Mouse (Mus musculus) myocyte (in vitro differentiated cells): Measurements from ENCODE around the gene Scfd2. TPM values are rescaled to one million over a fixed set of nuclear protein-coding genes. Genes with fewer than 3 reads are reported as not detected.

Experiments
- H3K27me3 ChIP-seq: one replicate; pipeline ENCODE4 v1.6.1; 2011; ENCODE audit not compliant: control insufficient read depth, insufficient read depth, insufficient read length
- H3K36me3 ChIP-seq: one replicate; pipeline ENCODE4 v1.6.1; 2011; ENCODE audit not compliant: control insufficient read depth, insufficient read depth
- H3K4me2 ChIP-seq: one replicate; pipeline ENCODE4 v1.6.1; 2011; ENCODE audit warnings: low read depth, control low read depth
- H3K4me3 ChIP-seq: one replicate; pipeline ENCODE4 v1.5.1; 2011; ENCODE audit warnings: mild to moderate bottlenecking, control low read depth, moderate library complexity
- H3K79me2 ChIP-seq: one replicate; pipeline ENCODE4 v1.6.1; 2011; ENCODE audit not compliant: control insufficient read depth, insufficient read depth
- H3ac ChIP-seq: one replicate; pipeline ENCODE4 v1.6.1; 2011; ENCODE audit not compliant: control insufficient read depth, insufficient read length
- CEBPB ChIP-seq: IDR thresholded peaks from 2 replicates; pipeline ENCODE4 v1.6.1; 2011; ENCODE audit warnings: mild to moderate bottlenecking, moderate library complexity; ENCODE audit not compliant: poor library complexity, insufficient read depth, severe bottlenecking
- E2F4 ChIP-seq: IDR thresholded peaks from one replicate; pipeline ENCODE4 v1.6.1; 2011; ENCODE audit warnings: mild to moderate bottlenecking, control low read depth, moderate library complexity; ENCODE audit not compliant: insufficient read depth
- MAX ChIP-seq: IDR thresholded peaks from one replicate; pipeline ENCODE4 v1.6.1; 2011; ENCODE audit warnings: low read depth, mild to moderate bottlenecking, control low read depth
- MYOD1 ChIP-seq, 3 experiments: IDR thresholded peaks; one replicate each; pipeline ENCODE4 v1.6.1; 2011; ENCODE audit warnings: control low read depth in 2 of 3, low read depth in 2 of 3, mild to moderate bottlenecking in 2 of 3, moderate library complexity in 1 of 3; ENCODE audit not compliant: insufficient read length in 2 of 3, control insufficient read depth in 1 of 3
- MYOG ChIP-seq, 3 experiments: IDR thresholded peaks; one replicate each; pipeline ENCODE4 v1.6.1; 2011; ENCODE audit warnings: control low read depth in 2 of 3, low read depth in 2 of 3, mild to moderate bottlenecking in 2 of 3; ENCODE audit not compliant: insufficient read length in 2 of 3, control insufficient read depth in 1 of 3, insufficient read depth in 1 of 3
- POLR2A ChIP-seq: IDR thresholded peaks from one replicate; pipeline ENCODE4 v1.6.1; 2011; ENCODE audit warnings: low read depth, mild to moderate bottlenecking, control low read depth, moderate library complexity; ENCODE audit not compliant: insufficient read length
- POLR2AphosphoS2 ChIP-seq: IDR thresholded peaks from one replicate; pipeline ENCODE4 v1.6.1; 2011; ENCODE audit warnings: low read depth, control low read depth; ENCODE audit not compliant: insufficient read length
- REST ChIP-seq: IDR thresholded peaks from one replicate; pipeline ENCODE4 v1.6.1; 2011; ENCODE audit warnings: mild to moderate bottlenecking, control low read depth, moderate library complexity; ENCODE audit not compliant: insufficient read depth, insufficient read length
- SRF ChIP-seq: IDR thresholded peaks from one replicate; pipeline ENCODE4 v1.6.1; 2011; ENCODE audit warnings: low read depth; ENCODE audit not compliant: control insufficient read depth, insufficient read length
- TCF12 ChIP-seq: IDR thresholded peaks from one replicate; pipeline ENCODE4 v1.6.1; 2011; ENCODE audit warnings: mild to moderate bottlenecking, control low read depth; ENCODE audit not compliant: poor library complexity, insufficient read depth, severe bottlenecking
- TCF3 ChIP-seq: IDR thresholded peaks from one replicate; pipeline ENCODE4 v1.6.1; 2011; ENCODE audit warnings: low read depth, control low read depth; ENCODE audit not compliant: insufficient read length
- USF1 ChIP-seq: IDR thresholded peaks from one replicate; pipeline ENCODE4 v1.6.1; 2011; ENCODE audit warnings: low read depth, mild to moderate bottlenecking, control low read depth, moderate library complexity
- polyA plus RNA-seq: library from polyadenylated mRNA; unstranded; fragments of >200 nt; fragmentation: generic; extraction: Trizol; gene quantifications from one replicate; pipeline ENCODE4 v1.2.1, GENCODE M21; 2012; ENCODE audit warnings: missing spikeins

Gene Scfd2
- polyA plus RNA-seq, 1 experiment: 7.8 TPM

GRCm38 (mm10) chr5:74296096-74296495 is 235.5 kb downstream of the Scfd2 start:
- H3K27me3 ChIP-seq: no peaks in the 10 kb centered on the region
- no peak overlapping the region for H3K4me2 ChIP-seq
- no peak for TF ChIP-seq MYOG (IDR thresholded peaks at IDR 0.05; ENCODE audit: control insufficient read depth in 1 of 3, insufficient read depth in 1 of 3, insufficient read length in 2 of 3, low read depth in 2 of 3)
- H3K36me3 ChIP-seq: no peaks in the 10 kb centered on the region
- no peak overlapping the region for H3K4me3 ChIP-seq
- no peaks in the 10 kb centered on the region for H3K79me2 ChIP-seq
- no peak overlapping the region for H3ac ChIP-seq

- no peak overlapping the region for H3ac ChIP-seq
- no peak overlapping the region for H3K4me3 ChIP-seq
- no peaks in the 10 kb centered on the region for H3K79me2 ChIP-seq
- H3K4me2 ChIP-seq: no peak overlapping the region
- no peaks in the 10 kb centered on the region for H3K36me3 ChIP-seq
- H3K27me3 ChIP-seq: no peaks in the 10 kb centered on the region
- TF ChIP-seq MYOD1 (IDR thresholded peaks at IDR 0.05; ENCODE audit: control insufficient read depth in 1 of 3, insufficient read length in 2 of 3, low read depth in 2 of 3) (no peak), MYOG (IDR thresholded peaks at IDR 0.05; ENCODE audit: control insufficient read depth in 1 of 3, insufficient read depth in 1 of 3, insufficient read length in 2 of 3, low read depth in 2 of 3) (no peak), POLR2A (no peak), USF1 (no peak)
Observed at GRCm38 (mm10) chr5:74293513-74293912, 238.0 kb downstream of the Scfd2 start.

GRCm38 (mm10) chr5:74292050-74292449 is 239.5 kb downstream of the Scfd2 start:
- TF ChIP-seq POLR2AphosphoS2: no peak
- no peak for TF ChIP-seq TCF12
- no peak overlapping the region for H3K4me2 ChIP-seq
- H3K79me2 ChIP-seq: no peaks in the 10 kb centered on the region

DNA sequence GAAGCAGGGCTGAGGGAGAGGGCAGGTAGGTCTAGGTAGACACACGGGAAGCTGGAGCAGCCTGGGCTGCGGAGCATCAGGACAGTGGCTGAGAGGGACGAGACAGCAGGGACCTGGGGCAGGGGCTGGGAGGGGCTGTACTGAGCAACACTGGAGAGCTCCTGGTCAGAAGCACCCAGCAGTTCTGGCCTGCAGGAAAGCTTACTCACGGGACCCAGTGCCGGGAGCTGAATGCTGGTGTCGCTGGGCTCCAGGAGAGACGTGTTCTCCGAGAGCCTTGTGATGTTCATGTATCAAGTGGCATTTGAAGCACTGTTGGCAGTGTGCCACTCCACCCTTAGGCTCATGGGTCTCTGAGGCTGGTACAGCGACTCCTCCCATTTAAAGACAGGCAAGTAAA is 240.0 kb downstream of the Scfd2 start:
- Histone ChIP-seq H3K4me3 (no peak overlapping the region), H3K36me3 (no peaks in the 10 kb centered on the region), H3K79me2 (no peaks in the 10 kb centered on the region), H3K27me3 (no peaks in the 10 kb centered on the region), H3ac (no peak overlapping the region), H3K4me2 (no peak overlapping the region)
- TF ChIP-seq SRF (no peak), E2F4 (no peak), MAX (no peak), POLR2A (no peak), TCF3 (no peak), REST (no peak), TCF12 (no peak), USF1 (no peak), CEBPB (no peak), POLR2AphosphoS2 (no peak)

More at GRCm38 (mm10) chr5:74292050-74292449, 239.5 kb downstream of the Scfd2 start:
- Histone ChIP-seq H3K36me3 (no peaks in the 10 kb centered on the region), H3ac (no peak overlapping the region), H3K4me3 (no peak overlapping the region), H3K27me3 (no peaks in the 10 kb centered on the region)

GRCm38 (mm10) chr5:74289957-74290356 is 241.6 kb downstream of the Scfd2 start:
- TF ChIP-seq MYOG (IDR thresholded peaks at IDR 0.05; ENCODE audit: control insufficient read depth in 1 of 3, insufficient read depth in 1 of 3, insufficient read length in 2 of 3, low read depth in 2 of 3) (no peak), E2F4 (no peak), REST (no peak), POLR2A (no peak), TCF3 (no peak), USF1 (no peak), MAX (no peak), MYOD1 (IDR thresholded peaks at IDR 0.05; ENCODE audit: control insufficient read depth in 1 of 3, insufficient read length in 2 of 3, low read depth in 2 of 3) (no peak), TCF12 (no peak), SRF (no peak), CEBPB (no peak), POLR2AphosphoS2 (no peak)
- Histone ChIP-seq H3K79me2 (no peaks in the 10 kb centered on the region), H3ac (no peak overlapping the region), H3K4me2 (no peak overlapping the region), H3K4me3 (no peak overlapping the region), H3K36me3 (no peaks in the 10 kb centered on the region), H3K27me3 (no peaks in the 10 kb centered on the region)

GRCm38 (mm10) chr5:74288206-74288605 is 243.4 kb downstream of the Scfd2 start:
- H3K4me3 ChIP-seq: no peak overlapping the region
- no peak overlapping the region for H3K4me2 ChIP-seq
- TF ChIP-seq CEBPB: no peak
- no peak for TF ChIP-seq POLR2AphosphoS2
- TF ChIP-seq MAX: no peak
- TF ChIP-seq E2F4: no peak
- TF ChIP-seq MYOG (IDR thresholded peaks at IDR 0.05; ENCODE audit: control insufficient read depth in 1 of 3, insufficient read depth in 1 of 3, insufficient read length in 2 of 3, low read depth in 2 of 3): no peak
- TF ChIP-seq TCF12: no peak
- no peak for TF ChIP-seq TCF3
- no peak for TF ChIP-seq REST
- no peak for TF ChIP-seq POLR2A
- TF ChIP-seq USF1: no peak
- no peak for TF ChIP-seq SRF
- no peak for TF ChIP-seq MYOD1 (IDR thresholded peaks at IDR 0.05; ENCODE audit: control insufficient read depth in 1 of 3, insufficient read length in 2 of 3, low read depth in 2 of 3)
- no peaks in the 10 kb centered on the region for H3K27me3 ChIP-seq
- no peaks in the 10 kb centered on the region for H3K79me2 ChIP-seq
- no peaks in the 10 kb centered on the region for H3K36me3 ChIP-seq
- no peak overlapping the region for H3ac ChIP-seq
